Mouse (Mus musculus): ENCODE results near the gene Ube2e3. TPM values are rescaled to one million over a fixed set of nuclear protein-coding genes. Genes with fewer than 3 reads are reported as not detected.

Ube2e3 gene
- total RNA-seq (2021): 10 to 100 TPM; 45.4 to 48.0 TPM

DNA sequence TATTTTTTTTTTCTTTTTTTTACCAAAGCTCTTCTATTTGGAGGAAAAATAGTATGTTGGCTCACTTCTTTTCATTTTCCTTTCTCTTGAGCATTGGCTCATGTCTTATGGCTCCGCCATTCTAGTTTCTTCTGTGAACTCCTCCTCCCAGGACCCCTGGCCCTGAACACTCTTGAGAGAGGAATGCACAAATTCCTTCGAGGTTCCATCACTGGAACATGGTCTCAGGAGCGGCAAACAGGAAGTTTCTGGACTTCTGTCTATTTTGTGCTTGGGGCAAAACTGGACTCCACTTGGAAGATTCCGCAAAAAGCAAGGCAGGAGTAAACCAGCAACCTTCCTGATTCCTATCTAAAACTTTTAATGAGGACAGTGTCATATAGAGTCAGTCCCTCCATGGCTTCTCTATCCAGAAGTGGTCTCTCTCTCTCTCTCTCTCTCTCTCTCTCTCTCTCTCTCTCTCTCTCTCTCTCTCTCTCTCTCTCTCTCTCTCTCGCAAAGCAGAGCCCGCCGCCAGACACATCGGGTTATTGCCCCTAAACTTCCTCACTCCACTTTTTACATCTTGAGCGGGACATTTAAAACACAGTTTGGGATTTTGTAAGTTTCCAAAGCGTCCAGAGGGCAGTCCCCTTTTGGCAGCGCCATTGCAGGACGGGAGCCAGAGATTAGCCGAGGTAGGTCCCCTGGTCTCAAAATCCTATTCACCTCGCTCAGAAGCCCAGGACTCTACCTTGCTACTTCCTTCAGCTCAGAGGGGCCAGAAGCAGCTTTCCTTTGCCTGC lies at the start of gene Ube2e3:
Ube2e3 (plus strand) TSS at position 399 of the 785 bp plus-strand sequence.
- no peak for DNase-seq
- intact Hi-C loops (cut with DNase I): loop anchor here (5.0 to 10.0 kb wide), 2 partner anchors 767 to 821 kb away; partner anchors contain the start of gene Itprid2

DNA sequence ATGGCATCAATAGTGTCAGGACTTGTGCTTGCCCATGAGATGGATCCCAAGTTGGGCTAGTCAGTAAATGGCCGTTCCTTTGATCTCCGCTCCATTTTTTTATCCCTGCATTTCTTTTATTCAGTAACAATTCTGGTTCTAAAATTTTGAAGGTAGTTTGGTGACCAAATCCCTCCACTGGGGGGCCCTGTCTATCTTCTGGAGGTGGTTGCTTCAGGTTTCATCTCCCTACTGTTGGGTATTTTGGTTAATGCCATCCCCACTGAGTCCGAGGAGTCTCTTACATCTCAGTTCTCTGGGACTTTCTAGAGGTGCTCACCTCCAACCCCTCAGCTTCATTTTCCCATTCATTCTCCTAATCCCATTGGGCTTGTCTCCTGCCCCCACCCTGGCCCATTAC lies 38.0 kb upstream of the Ube2e3 start:
- no peak for DNase-seq
- intact Hi-C loops (cut with DNase I): no loop called here

DNA sequence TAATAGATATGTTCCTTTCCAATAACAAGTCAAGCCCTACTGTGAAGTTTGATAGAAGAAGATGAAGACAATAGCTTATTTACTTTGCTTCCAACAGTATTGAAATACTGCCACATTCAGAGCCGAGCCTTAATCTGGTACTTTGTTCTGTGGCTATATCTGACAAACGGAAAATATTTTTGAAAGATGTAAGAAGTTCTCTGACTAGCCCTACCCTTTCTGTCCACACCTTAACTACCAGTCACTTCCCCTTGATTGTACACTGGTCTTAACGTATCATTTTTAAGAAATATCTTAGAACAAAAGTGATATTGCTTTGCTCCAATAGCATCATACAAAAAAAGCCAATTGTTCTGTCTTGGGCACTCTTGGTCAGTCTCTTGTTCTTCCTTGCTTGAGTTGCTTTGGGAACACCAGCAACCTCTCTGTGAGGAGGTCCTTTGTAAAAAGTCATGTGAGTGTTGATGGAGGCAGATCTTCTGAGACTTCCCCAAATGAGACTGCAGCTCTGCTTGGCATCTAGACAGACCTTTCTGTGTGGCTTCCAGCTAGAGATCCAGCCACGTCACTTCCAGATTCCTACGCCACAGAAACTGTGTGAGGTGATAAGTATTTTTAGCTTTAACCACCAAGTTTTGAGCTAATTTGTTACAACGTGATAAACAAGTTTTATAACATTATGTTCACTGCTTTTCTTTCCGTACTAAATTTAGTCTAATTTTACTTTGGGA lies 26.3 kb upstream of the Ube2e3 start:
- intact Hi-C loops (cut with DNase I): no loop called here
- DNase-seq: no peak

DNA sequence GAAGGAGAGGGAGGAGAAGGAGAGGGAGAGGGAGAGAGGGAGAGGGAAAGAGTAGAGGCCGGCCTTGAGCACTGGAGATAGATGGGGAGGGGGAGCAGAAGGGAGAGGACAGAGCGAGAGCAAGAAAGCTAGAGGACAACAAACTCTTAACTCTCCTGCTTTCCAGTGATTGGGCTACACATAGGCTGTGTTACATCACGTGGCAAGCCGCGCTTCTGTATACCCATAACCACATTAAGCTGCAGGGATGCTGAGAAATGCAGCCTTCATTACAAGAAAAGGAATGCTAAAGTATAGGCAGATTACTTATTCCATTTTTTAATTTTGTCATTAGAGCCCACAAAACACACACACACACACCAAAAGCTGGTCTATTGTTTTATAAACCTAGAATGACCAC lies 23.6 kb upstream of the Ube2e3 start:
- intact Hi-C loops (cut with DNase I): no loop called here
- no peak for DNase-seq

DNA sequence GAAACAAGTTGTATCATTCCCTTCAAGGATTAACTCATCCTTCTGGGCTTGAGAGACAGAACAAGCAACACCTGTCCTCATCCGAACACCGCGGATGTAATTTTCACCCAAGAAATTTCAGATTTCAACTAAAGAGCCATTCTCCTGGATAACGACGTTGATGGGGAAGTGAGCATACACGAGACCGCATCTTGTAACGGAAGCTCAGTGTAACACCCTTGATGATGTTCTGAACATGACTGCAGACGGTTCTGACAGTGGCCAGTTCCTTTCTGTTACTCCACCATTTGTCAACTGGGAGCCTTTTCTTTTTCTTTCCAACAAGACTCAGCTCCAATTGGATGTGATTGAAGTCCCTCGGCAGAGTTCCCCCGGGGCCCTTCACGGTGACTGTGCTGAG lies 22.6 kb upstream of the Ube2e3 start:
- DNase-seq: no peak
- intact Hi-C loops (cut with DNase I): no loop called here

DNA sequence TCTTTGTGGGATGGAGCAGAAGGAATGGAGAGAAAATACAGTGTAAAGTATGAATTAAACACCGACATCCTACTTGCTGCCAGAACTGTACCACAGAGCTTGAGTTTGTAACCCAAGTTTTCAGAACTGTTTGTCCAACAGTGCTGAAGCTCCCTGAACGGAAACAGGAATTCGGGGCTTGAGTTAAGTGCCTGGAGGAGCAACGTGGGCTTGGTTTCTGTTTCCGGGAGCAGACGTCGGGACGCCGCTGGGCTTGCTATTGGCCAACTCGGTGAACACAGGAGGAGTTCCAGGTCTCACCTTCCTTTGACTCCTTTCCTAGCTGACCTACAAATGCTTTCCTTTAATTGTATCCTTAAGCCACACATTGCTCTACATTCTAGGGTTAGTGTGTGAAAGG lies 22.2 kb upstream of the Ube2e3 start:
- no peak for DNase-seq
- intact Hi-C loops (cut with DNase I): no loop called here

DNA sequence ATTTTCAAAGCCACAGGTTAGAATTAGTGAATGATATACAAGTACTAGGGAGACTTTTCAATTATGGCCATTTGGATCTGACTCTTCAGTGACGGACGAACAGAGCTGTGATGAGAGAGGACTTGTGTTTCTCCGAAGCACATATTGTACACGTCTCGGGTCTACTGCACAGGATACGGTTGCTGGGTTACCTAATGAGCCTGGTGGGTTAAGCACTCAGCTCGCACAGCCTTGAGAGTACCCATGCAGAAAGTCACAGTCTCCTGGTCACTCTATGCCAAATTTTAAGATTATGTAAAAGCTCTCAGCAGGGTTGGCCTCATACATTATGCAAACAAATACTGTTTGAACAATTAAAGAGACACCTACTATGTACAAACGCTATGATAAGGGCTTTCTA lies 13.6 kb upstream of the Ube2e3 start:
- intact Hi-C loops (cut with DNase I): no loop called here
- no peak for DNase-seq

DNA sequence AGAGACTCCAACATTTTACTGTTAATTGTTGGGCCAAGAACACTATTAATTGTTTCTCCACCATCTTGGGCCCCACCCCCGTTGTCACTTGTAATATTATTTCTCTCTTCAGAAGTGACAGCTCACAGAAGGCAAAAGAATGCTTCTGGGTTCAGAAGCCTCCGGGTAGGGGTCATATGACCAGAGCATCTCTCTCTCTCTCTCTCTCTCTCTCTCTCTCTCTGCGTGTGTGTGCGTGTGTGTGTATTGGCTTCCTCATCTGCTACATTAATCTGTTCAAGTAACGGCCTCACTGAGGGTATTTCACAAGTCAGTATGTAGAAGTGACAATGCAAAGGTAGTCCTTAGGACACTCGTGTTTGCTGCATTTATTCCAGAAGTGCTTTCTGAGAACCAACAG lies 9.3 kb upstream of the Ube2e3 start:
- intact Hi-C loops (cut with DNase I): no loop called here
- DNase-seq: no peak

DNA sequence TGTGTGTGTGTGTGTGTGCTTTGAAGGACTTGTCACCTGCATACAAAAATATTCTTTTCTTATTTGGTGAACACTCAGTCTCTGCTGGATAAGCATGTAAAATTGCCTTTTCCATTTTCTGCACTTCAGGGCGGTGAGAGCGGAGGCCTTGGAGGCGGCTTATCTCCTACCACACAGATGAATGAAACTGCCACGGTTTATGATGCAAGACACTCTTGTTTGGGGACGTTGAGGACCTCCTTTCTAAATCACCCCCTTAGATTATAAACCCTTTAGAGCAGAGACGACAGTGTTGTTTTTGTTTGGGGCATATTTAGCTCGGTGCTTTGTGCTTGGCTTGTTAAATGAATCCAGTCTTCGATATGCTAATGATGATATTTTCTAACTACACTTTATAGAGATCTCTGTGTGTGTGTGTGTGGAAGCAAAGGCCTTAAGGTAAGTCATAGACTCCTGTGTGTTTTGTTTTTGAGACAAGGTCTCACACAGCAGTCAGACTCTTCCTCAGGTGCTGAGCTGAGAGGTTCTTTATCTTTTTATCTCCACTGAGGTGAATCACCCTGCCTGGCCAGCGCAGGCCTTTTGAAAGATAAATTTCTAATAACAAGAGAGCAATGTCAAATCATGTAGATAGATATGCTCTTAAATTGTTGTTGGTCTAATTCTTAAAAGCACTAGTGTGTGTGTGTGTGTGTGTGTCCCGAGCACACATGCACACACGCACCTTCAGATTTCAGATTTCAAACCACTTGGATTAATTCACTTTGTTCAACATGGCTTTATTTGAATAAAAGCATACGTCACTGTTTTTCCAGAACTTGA lies 8.4 kb upstream of the Ube2e3 start:
- no peak for DNase-seq
- intact Hi-C loops (cut with DNase I): loop anchor here (10.0 kb wide), 1 partner anchor 775 kb away; the partner anchor contains the start of gene Itprid2

DNA sequence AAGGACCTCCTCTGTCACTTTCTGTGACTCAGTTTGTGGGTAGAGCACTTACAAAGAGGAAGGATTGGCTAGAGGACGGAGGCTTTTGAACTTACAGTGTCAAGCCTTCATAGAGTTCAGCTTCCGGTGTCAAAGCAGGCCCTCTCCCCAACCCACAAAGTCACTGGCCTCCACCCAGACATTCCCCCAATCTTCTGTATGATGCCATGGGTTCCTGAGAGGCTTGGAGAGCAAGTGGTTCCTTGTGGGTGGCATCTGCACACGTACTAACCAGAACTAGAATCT lies 7.9 kb upstream of the Ube2e3 start:
- DNase-seq: no peak
- intact Hi-C loops (cut with DNase I): loop anchor here (10.0 kb wide), 1 partner anchor 775 kb away; the partner anchor contains the start of gene Itprid2

DNA sequence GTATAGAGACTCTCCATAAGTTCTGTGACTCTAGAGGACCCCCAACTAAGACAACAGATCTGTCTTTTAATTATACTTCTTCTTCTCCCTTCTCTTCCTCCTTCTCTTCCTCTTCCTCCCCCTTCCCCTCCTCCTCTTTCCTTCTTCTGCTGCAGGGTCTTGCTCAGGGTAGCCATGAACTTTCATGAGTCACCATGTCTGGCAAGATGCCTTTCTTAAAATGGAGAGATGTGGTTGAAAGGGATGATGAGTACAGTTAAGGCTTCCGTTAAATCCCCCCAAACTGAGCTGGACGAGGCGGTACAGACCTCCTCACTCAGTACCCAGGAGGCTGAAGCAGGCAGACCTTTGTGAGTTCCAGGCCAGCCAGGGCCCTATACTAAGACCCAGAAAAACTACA lies 3.8 kb upstream of the Ube2e3 start:
- intact Hi-C loops (cut with DNase I): loop anchor here (10.0 kb wide), 1 partner anchor 771 kb away; the partner anchor contains the start of gene Itprid2
- DNase-seq: no peak

DNA sequence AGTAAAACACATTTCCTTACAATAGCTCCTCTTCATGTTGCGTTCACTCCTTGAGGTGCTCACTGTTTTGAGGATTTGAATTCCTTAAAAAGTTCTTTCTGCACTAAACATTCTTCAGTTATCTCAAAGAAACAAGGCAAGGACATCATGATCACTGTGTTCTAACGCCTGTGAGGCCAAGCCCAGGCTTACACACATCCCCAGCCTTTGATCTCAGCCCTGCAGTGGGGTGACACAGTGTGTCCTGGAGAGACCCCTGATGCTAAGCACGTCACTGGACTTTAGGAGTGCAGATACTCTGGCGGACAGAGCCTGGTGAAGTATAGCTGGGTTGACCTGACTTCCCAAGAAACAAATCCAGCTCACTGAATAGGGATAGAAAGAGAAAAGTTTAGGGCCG lies 3.1 kb upstream of the Ube2e3 start:
- intact Hi-C loops (cut with DNase I): loop anchor here (5.0 to 10.0 kb wide), 2 partner anchors 770 to 818 kb away; partner anchors contain the start of gene Itprid2
- no peak for DNase-seq

DNA sequence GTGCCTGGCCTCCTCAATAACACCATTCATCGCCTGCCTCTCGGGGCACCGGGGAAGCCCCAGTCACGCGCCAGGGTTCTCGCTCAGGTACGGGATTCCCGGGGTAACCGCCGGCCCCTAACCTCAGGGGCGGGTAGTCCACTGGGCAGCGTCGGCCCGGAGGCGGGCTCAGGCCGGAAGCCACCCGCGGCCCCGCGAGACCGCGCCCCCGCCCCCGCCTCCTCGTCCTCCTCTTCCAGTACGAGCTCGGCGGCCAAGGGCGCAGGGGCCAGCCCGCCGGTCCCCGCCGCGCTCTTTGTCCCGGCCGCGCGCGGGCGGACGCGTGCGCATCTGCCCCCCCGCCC lies 559 bp downstream of the Ube2e3 start:
- intact Hi-C loops (cut with DNase I): loop anchor here (5.0 to 10.0 kb wide), 2 partner anchors 766 to 821 kb away; partner anchors contain the start of gene Itprid2
- DNase-seq: peak; percentile 79 to 83

DNA sequence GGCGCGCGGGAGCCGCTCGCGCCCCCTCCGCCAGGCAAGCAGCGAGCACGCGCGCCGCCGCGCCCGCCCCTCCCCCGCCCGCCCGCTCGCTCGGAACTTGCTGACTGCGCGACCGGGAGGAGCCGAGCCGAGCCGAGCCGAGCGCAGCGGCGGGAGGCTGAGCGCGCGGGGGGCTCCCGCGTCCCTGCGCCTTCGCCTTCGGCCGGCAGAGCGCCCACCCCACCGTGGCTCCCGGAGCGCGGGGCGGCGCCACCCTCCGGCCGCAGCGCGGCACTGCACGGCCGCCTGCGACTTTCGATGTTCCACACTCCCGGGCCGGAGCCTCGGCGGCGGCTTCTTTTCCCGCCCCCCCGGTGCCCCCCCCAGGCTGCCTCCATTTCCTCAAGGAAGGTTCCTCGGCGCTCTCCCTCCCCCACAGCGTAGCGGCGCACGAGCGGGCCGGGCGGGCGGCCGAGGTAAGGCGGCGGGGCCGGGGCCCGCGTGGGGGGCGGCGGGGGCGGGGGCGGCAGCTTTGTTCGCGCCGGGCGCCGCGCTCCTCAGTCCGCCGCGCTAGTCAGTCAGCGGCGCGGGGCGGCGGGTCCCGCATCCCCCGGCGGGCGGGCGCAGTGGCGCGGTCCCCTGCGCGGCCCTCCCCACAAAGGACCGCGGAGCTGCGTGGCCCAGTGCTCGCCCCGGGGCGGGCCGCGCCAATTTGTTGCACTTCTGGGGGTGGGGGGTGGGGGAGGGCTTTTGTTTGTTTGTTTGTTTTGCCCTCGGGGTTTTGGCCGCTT lies 1.2 kb downstream of the Ube2e3 start:
- peak; percentile 80 to 85 for DNase-seq
- intact Hi-C loops (cut with DNase I): loop anchor here (5.0 to 10.0 kb wide), 2 partner anchors 766 to 822 kb away; partner anchors contain the start of gene Itprid2

DNA sequence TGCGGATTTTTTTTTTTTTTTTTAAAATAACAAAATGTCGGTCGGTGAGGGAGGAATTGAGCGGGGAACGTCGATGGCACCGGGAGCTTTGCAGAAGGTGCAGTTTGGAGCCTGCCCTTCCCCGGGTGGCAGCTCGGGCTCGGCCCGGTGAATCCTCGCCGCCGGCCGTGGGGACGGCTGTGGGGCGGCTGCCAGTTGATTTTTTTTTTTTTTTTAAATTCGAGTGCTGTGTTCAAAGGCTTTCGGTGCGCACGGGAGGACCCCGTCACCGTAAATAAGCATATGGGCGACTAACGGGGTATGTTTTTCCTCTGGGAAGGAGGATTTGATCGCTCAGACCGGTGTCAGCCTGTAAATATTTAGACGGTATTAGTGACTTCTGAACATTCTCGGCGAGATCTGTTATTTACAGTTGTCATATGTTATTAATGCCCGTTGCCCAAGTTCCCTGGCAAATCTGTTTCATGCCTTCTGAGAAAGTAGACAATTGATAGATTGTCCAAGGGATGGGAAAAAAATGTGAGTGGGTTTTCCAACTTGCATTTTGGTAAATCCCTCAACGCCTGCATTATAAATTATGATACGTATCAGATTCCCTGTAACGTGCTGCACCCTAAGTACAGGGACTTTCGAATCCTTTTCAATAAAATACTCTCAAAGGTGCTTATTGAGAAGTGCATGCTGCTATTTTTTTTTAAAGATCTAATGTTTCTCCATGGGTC lies 2.0 kb downstream of the Ube2e3 start:
- intact Hi-C loops (cut with DNase I): loop anchor here (2.0 to 10.0 kb wide), 3 partner anchors 37 to 823 kb away; partner anchors contain the start of gene Itprid2
- DNase-seq: peak; percentile 38 to 40

DNA sequence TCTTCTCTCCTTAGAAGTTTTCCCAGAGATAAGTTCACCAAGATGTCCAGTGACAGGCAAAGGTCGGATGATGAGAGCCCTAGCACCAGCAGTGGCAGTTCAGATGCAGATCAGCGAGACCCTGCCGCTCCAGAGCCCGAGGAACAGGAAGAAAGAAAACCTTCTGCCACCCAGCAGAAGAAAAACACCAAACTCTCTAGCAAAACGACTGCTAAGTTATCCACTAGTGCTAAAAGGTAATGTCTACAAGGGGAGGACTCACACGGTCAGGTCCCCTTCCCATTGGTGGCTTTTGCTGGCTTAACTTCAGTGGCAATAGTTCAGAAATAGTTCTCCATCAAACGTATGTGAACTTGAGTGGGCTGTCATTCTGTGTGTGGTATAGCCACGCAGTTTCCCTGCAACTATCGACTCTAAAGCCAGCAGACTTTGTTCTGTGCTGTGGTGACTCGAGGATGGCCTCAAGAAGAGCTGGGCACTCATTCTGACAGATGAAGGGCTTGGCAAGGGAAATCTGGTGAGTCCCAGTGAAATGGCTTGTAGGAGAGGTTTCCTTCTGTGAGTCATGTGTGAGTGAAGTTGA lies 2.6 kb downstream of the Ube2e3 start:
- peak in 1 of 2 experiments; percentile 31 for DNase-seq
- intact Hi-C loops (cut with DNase I): loop anchor here (2.0 kb wide), 1 partner anchor 36 kb away; no protein-coding TSS in a partner anchor

DNA sequence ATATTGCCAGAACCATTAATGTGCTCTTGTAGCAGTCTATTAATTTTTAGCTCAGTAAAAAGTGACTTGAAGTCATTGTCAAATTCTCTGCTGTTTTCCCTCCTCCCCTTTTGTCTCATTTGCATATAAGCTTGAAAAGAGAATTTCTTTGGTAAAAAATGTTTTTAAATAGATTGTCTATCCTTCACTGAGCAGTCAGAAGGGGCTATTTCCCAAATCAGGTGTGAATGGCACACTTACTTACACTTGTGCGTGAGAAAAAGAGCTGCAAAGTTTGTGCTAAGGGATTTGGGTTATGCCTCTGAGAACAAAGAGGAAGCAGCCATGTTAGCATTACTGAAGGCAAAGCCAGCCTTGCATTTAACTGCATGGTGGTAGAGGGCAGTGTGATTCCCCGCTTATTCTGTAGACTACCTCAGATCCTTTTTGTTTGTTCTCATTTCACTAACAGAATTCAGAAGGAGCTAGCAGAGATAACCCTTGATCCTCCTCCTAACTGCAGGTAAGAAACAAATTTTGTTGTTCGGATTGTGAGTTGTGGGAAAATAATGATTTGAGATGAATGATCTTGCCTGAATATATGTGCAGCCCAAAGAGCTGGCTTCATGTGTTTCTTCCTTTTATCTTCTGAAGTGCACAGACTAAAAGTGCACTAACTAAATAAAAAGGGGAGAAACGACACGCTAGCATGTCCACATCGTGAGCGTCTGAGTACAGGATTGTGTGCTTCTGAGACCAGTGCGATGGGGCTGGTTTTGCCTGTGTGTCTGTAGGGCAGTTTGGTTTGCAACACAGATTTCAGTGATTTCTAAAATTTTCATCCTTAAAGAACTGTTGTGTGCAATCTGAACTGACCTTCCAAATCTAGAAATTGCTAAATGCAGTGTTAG lies 4.3 kb downstream of the Ube2e3 start:
- no peak for DNase-seq
- intact Hi-C loops (cut with DNase I): loop anchor here (2.0 kb wide), 1 partner anchor 35 kb away; no protein-coding TSS in a partner anchor

DNA sequence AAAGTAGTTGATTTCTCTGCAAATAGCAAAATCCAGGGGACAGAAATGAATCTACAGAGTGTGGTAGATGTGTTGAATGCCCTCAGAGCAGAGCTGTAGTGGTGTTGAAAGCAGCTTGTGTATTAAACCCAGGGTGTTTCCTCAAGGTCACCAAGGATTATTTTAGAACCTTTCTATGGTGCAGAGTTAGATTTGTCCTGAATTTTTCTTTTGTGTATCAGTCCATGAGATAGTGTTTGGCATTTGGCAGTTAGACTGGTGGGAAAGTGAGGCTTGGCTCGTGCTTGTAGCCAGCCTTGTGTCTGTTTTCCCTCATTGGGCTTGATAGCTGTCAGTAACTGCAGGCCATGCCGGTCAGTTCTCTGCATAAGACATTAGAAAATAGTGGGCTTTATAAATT lies 6.0 kb downstream of the Ube2e3 start:
- intact Hi-C loops (cut with DNase I): no loop called here
- DNase-seq: peak in 1 of 2 experiments; percentile 25
